Mouse (Mus musculus): ENCODE measurements at regions not wholly inside any gene's neighbourhood (a gene's known extent, or its start where the extent isn't known, plus 50 kb on each side); places are given as distances from the start of the nearest gene placed in this dataset.

GRCm38 (mm10) chr1:107811136-107811535, 221.3 kb downstream of the Serpinb8 start:
- 73% methylated on average over 1 of the region's 1 CpGs for whole genome bisulfite sequencing
- H3K4me1 ChIP-seq (replicated peaks) = no peaks in the 10 kb centered on the region
- no peaks in the 10 kb centered on the region for H3K9me3 ChIP-seq
- no peak overlapping the region for H3K4me3 ChIP-seq
- H3K27ac ChIP-seq = no peak overlapping the region
- no peaks in the 10 kb centered on the region for H3K27me3 ChIP-seq (ENCODE audit: insufficient read depth, poor library complexity, severe bottlenecking)
- no peaks in the 10 kb centered on the region for H3K36me3 ChIP-seq
- DNase-seq (ENCODE audit: low spot score) = no peak

GRCm38 (mm10) chr1:107811859-107812258, 222.1 kb downstream of the Serpinb8 start:
- no peak for DNase-seq (ENCODE audit: low spot score)
- no peaks in the 10 kb centered on the region for H3K9me3 ChIP-seq
- H3K4me3 ChIP-seq = no peak overlapping the region
- H3K27me3 ChIP-seq (ENCODE audit: insufficient read depth, poor library complexity, severe bottlenecking) = no peaks in the 10 kb centered on the region
- 83% methylated on average over 2 of the region's 2 CpGs for WGBS
- H3K4me1 ChIP-seq (replicated peaks) = no peaks in the 10 kb centered on the region
- H3K36me3 ChIP-seq = no peaks in the 10 kb centered on the region
- H3K27ac ChIP-seq = no peak overlapping the region

- no peaks in the 10 kb centered on the region for H3K4me1 ChIP-seq (replicated peaks)
- H3K27ac ChIP-seq = no peak overlapping the region
- H3K36me3 ChIP-seq = no peaks in the 10 kb centered on the region
- no peaks in the 10 kb centered on the region for H3K9me3 ChIP-seq
- H3K27me3 ChIP-seq (ENCODE audit: insufficient read depth, poor library complexity, severe bottlenecking) = no peaks in the 10 kb centered on the region
- no peak for DNase-seq (ENCODE audit: low spot score)
- no peak overlapping the region for H3K4me3 ChIP-seq
- 92% methylated on average over 5 of the region's 5 CpGs for WGBS
These were observed 248.1 kb downstream of the Serpinb8 start for GRCm38 (mm10) chr1:107837877-107838276.

DNA sequence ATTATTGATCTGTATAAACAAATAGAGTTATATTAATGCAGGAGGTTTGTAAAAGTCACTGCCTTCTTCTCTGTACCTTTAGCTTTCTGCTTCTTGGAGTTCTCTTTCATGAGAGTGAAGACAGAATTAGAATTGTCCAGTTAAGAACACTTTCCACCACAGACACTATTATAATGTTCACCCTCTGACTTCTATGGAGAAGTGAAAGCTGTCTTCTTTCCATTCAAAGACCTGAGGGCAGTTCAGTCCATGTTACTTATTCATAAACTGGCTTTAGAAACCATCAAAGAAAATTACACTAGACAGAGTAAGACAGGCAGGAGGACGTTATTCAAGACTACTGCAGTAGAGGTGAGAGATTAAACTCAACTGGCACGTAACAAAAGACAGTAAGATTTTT, 262.6 kb downstream of the Serpinb8 start:
- no peaks in the 10 kb centered on the region for H3K36me3 ChIP-seq
- no peak for DNase-seq (ENCODE audit: low spot score)
- H3K4me3 ChIP-seq = no peak overlapping the region
- no peak overlapping the region for H3K27ac ChIP-seq
- H3K27me3 ChIP-seq (ENCODE audit: insufficient read depth, poor library complexity, severe bottlenecking) = no peaks in the 10 kb centered on the region
- WGBS = 79% methylated on average over 2 of the region's 2 CpGs
- H3K4me1 ChIP-seq (replicated peaks) = no peaks in the 10 kb centered on the region
- no peaks in the 10 kb centered on the region for H3K9me3 ChIP-seq

GRCm38 (mm10) chr1:107853001-107853400, 263.2 kb downstream of the Serpinb8 start:
- H3K4me3 ChIP-seq = no peak overlapping the region
- H3K27me3 ChIP-seq (ENCODE audit: insufficient read depth, poor library complexity, severe bottlenecking) = no peaks in the 10 kb centered on the region
- DNase-seq (ENCODE audit: low spot score) = no peak
- no peaks in the 10 kb centered on the region for H3K36me3 ChIP-seq
- WGBS = 91% methylated on average over 4 of the region's 4 CpGs
- no peaks in the 10 kb centered on the region for H3K4me1 ChIP-seq (replicated peaks)
- H3K27ac ChIP-seq = no peak overlapping the region
- no peaks in the 10 kb centered on the region for H3K9me3 ChIP-seq

- H3K36me3 ChIP-seq = no peaks in the 10 kb centered on the region
- H3K27ac ChIP-seq = no peak overlapping the region
- no peak overlapping the region for H3K4me3 ChIP-seq
- 56% methylated on average over 3 of the region's 3 CpGs for WGBS
- no peaks in the 10 kb centered on the region for H3K27me3 ChIP-seq (ENCODE audit: insufficient read depth, poor library complexity, severe bottlenecking)
- no peak for DNase-seq (ENCODE audit: low spot score)
- peaks cover 11% of the 10 kb centered on the region for H3K4me1 ChIP-seq (replicated peaks)
- no peaks in the 10 kb centered on the region for H3K9me3 ChIP-seq
These were observed 308.1 kb downstream of the Serpinb8 start for GRCm38 (mm10) chr1:107897743-107898437.

DNA sequence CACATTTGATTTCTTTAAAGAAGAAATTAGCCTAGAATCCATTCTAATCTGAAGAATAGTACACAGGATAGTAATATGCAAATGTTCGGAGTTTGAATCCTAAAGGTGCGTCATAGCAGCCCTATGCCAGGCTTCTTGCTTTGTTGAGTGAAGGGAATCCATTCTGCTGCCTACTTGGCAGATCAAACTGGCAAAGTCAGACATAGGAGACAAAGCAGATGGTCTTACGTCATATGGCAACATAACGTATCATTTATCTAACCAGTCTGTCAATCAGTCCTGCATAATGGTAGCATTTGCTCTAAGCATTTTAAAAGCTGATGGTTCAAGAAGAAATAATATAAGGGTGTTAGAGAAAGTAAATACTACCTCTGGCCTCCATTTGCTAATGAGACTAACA, 309.5 kb downstream of the Serpinb8 start:
- no peaks in the 10 kb centered on the region for H3K9me3 ChIP-seq
- no peaks in the 10 kb centered on the region for H3K27me3 ChIP-seq (ENCODE audit: insufficient read depth, poor library complexity, severe bottlenecking)
- H3K4me3 ChIP-seq = no peak overlapping the region
- DNase-seq (ENCODE audit: low spot score) = no peak
- peaks cover 11% of the 10 kb centered on the region for H3K4me1 ChIP-seq (replicated peaks)
- no peak overlapping the region for H3K27ac ChIP-seq
- WGBS = 85% methylated on average over 4 of the region's 4 CpGs
- no peaks in the 10 kb centered on the region for H3K36me3 ChIP-seq

DNA sequence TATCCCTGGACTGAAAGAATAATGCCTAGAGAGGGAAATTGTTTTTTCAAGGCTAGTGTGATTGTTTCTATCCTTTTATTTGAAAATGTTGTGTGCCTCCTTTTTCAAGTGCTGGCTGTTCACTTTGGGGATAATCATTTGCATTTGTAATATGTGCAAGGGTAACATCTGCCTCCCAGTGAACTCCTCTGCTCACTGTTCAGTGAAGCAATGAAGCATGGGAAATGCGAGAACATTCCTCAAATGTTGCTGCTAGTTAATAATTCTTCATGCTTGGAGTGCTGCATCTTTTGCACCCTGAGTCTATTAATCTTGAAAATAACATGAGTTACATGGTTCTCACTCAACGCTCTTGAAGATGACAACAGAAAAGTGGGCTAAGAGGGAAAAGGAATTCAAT, 310.6 kb downstream of the Serpinb8 start:
- Histone ChIP-seq H3K27ac (no peak overlapping the region), H3K27me3 (ENCODE audit: insufficient read depth, poor library complexity, severe bottlenecking) (no peaks in the 10 kb centered on the region), H3K36me3 (no peaks in the 10 kb centered on the region), H3K4me3 (no peak overlapping the region), H3K9me3 (no peaks in the 10 kb centered on the region), H3K4me1 (replicated peaks) (peaks cover 11% of the 10 kb centered on the region)
- DNase-seq (ENCODE audit: low spot score) = no peak
- WGBS = 32% methylated on average over 2 of the region's 2 CpGs

DNA sequence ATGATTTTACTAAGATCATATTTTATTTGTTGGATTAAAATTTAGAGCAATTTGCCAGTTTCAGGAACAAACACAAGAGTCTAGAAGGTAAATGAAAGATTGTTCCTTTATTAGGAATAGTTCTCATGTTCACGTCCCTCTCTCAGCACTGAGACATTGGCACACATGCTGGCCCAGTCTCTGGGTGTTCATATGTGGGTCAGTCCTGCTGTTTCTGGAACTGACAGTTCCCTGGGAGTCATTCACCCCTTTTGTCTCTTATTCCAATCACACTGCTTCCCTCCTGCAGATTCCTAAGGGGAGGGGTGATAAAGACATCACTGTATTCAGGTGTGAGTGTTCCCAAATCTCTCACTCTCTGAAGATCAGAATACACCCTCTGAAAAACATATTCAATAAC, 311.1 kb downstream of the Serpinb8 start:
- no peak overlapping the region for H3K4me3 ChIP-seq
- DNase-seq (ENCODE audit: low spot score) = no peak
- H3K27me3 ChIP-seq (ENCODE audit: insufficient read depth, poor library complexity, severe bottlenecking) = no peaks in the 10 kb centered on the region
- no peak overlapping the region for H3K27ac ChIP-seq
- H3K4me1 ChIP-seq (replicated peaks) = peaks cover 11% of the 10 kb centered on the region
- H3K36me3 ChIP-seq = no peaks in the 10 kb centered on the region
- H3K9me3 ChIP-seq = no peaks in the 10 kb centered on the region
- 52% methylated on average over 1 of the region's 1 CpGs for WGBS

DNA sequence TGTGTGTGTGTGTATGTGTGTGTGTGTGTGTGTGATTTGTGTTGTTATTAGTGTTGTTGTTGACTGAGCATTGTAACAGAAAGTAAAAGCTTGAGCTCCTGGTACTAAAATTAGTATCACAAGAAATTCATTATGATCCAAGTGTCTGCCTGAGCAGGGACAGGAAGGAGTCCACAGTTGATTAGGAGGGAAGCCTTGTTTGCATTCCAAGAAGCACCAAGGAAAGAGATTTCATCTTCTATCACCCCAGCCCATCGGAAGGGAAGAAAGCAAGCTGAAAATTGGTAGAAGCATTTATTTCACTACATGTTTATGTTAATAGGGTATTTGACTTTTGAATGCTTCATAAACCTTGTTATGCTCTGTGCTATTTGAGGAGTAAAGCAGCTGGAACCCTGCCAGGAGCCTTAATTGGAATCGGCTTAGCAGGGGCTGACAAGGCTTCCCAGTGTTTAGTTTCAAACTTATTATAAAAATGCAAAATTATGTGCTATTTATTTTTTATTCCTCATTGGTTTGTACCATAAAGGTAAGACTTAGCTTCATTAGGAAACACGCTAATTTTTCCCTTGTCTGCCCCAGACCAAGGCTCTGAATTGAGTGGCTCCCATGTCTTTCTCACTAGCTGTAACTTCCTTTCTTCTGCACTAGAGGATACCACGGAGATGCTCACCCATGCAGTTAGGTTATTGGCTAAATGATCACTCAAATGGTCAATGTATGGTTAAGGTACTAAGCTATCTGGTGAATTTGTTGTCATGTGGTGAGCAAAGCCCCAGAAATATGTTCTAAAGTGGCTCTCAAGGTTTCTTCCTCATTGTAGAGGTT, 318.6 kb downstream of the Serpinb8 start:
- Histone ChIP-seq H3K36me3 (no peaks in the 10 kb centered on the region), H3K4me3 (no peak overlapping the region), H3K27me3 (ENCODE audit: insufficient read depth, poor library complexity, severe bottlenecking) (no peaks in the 10 kb centered on the region), H3K27ac (no peak overlapping the region), H3K9me3 (no peaks in the 10 kb centered on the region), H3K4me1 (replicated peaks) (no peaks in the 10 kb centered on the region)
- 79% methylated on average over 4 of the region's 4 CpGs for WGBS
- DNase-seq (ENCODE audit: low spot score) = no peak

DNA sequence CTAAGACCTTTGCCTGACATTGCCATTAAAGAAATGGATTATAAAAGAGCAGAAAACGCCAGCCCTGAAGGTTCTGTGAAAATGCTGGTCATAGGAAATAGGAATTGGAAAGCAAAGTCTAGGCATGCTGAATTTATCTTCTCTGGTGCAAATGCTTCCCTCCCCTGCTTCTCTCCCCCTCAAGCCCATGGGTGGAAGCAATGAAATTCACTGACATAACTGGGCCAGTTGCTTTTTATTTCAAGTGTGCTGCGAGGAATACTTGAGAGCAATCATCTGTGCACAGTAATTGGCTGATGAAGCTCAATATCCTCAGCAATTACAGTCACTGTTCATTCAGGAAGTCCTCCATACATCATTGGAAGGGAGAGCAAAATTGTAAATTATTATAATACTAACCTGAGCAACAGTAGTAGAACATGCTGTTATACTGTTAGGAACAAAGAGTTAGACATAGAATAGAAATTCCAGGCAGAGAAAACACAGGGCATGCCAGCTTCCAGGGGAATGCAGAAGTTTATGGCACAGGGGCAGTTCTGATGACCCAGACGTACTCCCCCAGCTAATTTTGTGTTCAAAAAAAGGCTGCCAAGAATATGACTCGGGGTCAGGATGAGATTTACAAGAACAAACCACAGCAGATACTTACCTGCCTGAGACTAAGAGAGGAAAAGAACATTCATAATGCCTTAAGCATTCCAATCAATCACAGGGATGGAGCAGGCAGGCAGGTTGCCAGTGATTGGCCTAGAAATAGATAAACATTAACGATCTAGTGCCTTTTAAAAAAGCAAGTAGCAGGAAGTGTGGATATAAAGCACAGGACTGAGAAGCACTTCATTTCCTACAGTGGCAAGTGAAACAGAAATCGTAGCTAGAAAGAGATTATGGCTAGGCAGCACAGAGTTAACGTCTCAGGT, 325.1 kb downstream of the Serpinb8 start:
- Histone ChIP-seq H3K27ac (no peak overlapping the region), H3K27me3 (ENCODE audit: insufficient read depth, poor library complexity, severe bottlenecking) (no peaks in the 10 kb centered on the region), H3K4me1 (replicated peaks) (no peaks in the 10 kb centered on the region), H3K36me3 (no peaks in the 10 kb centered on the region), H3K9me3 (no peaks in the 10 kb centered on the region), H3K4me3 (no peak overlapping the region)
- 81% methylated on average over 7 of the region's 7 CpGs for WGBS
- no peak for DNase-seq (ENCODE audit: low spot score)

- WGBS = 78% methylated on average over 5 of the region's 5 CpGs
- Histone ChIP-seq H3K4me3 (no peak overlapping the region), H3K4me1 (replicated peaks) (no peaks in the 10 kb centered on the region), H3K27me3 (ENCODE audit: insufficient read depth, poor library complexity, severe bottlenecking) (no peaks in the 10 kb centered on the region), H3K36me3 (no peaks in the 10 kb centered on the region), H3K9me3 (no peaks in the 10 kb centered on the region), H3K27ac (no peak overlapping the region)
- DNase-seq (ENCODE audit: low spot score) = no peak
These were observed 327.2 kb downstream of the Serpinb8 start for GRCm38 (mm10) chr1:107917037-107917436.

Data from hindbrain, embryonic 10.5 days (tissue).